Mouse (Mus musculus) frontal cortex, postnatal 14 days (tissue): ENCODE results near the gene Pth1r.
"Not testable (repeated sequence)": the region's sequence is repeated elsewhere in the genome, so short reads cannot be mapped to it uniquely, and the experiment has no call there.

Source experiments
- DNase-seq, 2 experiments: peaks; one replicate each; pipeline ENCODE4 v3.0.0; 2022; ENCODE audit warnings: low spot score in 2 of 2

Pth1r gene

DNA sequence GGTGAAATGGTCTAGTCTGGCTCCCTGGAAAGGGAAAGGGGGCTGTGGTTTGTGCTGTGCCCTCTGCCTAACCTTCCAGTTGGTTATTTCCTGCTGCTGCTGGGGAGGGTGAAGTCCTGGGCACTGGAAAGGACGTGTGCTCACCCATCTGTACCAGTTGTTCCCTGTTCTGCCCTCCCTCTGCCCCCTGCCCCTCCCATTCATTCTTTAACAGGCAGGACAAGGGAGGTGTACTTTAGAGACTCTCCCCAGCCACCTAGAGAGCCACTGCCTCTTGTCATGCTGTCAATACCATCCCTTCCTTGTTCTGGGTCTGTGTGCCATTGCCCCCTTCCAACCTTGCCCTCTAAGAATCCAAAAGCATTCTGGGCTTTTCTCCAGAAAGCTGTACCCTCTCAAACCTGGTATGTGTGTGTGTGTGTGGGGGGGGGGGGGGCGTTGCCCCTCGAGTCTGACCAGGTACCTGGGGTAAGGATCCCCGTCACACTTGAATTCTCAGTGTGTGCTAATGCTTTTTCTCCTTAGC lies 63.3 kb downstream of the Pth1r start:
- DNase-seq, result no peak

GRCm38 (mm10) chr9:110682697-110683096 lies 64.2 kb downstream of the Pth1r start:
- not testable (repeated sequence) for DNase-seq

DNA sequence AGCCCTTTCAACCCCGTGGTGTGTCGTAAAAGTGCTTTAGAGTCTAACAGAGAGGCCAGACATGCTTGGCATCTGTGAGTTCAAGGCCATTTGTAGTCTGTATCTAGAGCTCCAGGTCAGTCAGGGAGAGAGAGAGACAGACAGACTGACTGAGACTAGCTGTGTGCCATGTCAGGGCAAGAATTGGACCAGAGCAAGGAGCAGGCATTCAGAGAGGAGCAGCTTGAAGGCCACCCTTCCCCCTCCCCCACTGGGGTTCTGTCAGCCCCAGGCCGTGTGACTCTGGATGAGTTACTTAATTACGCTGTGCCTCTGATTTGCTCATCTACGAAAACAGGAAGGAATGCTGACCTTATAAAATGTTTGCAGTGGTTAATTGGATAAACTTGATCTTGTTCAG lies 64.7 kb downstream of the Pth1r start:
- no peak for DNase-seq

- DNase-seq, result no peak
Observed at GRCm38 (mm10) chr9:110681817-110682216, 65.1 kb downstream of the Pth1r start.

DNA sequence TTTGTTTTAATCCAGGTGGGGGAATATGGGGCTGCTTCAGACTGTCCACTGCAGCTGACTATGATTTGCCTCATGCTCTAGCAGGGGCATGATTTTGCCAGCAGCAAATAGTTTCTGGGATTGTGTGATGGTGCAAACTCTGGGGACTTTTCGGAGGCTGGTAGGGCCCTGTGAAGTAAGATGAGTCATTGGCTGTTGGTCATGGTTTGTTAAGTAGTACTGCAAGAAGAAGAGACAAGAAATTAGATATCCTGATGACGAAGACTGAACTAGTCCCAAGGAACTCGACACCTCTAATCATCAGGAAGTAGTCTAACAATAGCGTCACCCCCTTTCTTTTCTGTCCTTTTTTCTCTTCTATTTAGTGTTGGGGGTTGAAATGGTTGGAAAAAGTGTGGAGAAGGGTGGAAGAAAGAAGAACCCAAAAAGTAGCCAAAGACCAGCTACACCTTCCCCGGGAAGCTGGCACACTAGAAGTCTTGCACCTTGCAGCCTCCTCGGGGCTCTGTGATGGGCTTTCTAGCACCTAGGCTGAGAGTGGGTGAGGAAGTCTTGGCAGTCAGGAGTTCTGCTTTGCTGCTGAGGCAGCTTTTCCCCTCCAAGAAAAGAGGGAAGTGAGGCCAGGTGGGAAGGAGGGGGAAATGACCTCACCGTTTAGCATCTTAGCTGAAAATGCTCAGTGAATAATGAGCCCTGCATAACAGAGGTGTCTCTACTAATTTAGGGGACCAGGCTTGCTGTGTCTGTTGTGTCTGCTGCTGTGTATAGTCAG lies 66.0 kb downstream of the Pth1r start:
- no peak for DNase-seq

- DNase-seq, result no peak
Observed at GRCm38 (mm10) chr9:110678886-110679285, 68.1 kb downstream of the Pth1r start.

- DNase-seq, result no peak
Observed at GRCm38 (mm10) chr9:110676492-110676911, 70.4 kb downstream of the Pth1r start.

- no peak for DNase-seq
Observed at GRCm38 (mm10) chr9:110673107-110673752, 73.7 kb downstream of the Pth1r start.

GRCm38 (mm10) chr9:110672462-110673106 lies 74.4 kb downstream of the Pth1r start:
- DNase-seq, result no peak
